Mouse (Mus musculus) hindbrain, postnatal 0 days (tissue): ENCODE measurements at regions not wholly inside any gene's neighbourhood (a gene's known extent, or its start where the extent isn't known, plus 50 kb on each side); places are given as distances from the start of the nearest gene placed in this dataset.

Source experiments
- ATAC-seq: fragments of 200-750 bp; cut with Nextera tagmentation; 2 replicates; pipeline ENCODE4 v1.8.0; 2017; ENCODE audit warnings: mild to moderate bottlenecking, moderate TSS enrichment, moderate library complexity
- DNase-seq: peaks from one replicate; pipeline ENCODE4 v3.0.0-alpha.2; 2015; ENCODE audit warnings: low spot score
- H3K27ac ChIP-seq: fragments of 300-500 bp; sonication (generic); 2 replicates; pipeline ENCODE4 v1.5.1; 2014; ENCODE audit warnings: mild to moderate bottlenecking
- H3K27me3 ChIP-seq: fragments of 300-500 bp; sonication (generic); 2 replicates; pipeline ENCODE4 v1.6.1; 2014; ENCODE audit warnings: low read length, mixed read lengths; ENCODE audit not compliant: insufficient read depth
- H3K36me3 ChIP-seq: fragments of 300-500 bp; sonication (generic); 2 replicates; pipeline ENCODE4 v1.6.1; 2014; ENCODE audit warnings: low read length, mixed read lengths; ENCODE audit not compliant: insufficient read depth
- H3K4me1 ChIP-seq: fragments of 300-500 bp; sonication (generic); 2 replicates; pipeline ENCODE4 v1.6.1; 2014; ENCODE audit warnings: antibody characterized with exemption, low read length, mixed read lengths; ENCODE audit not compliant: insufficient read depth
- H3K4me2 ChIP-seq: fragments of 300-500 bp; sonication (generic); 2 replicates; pipeline ENCODE4 v1.6.1; 2014; ENCODE audit warnings: low read depth, mild to moderate bottlenecking, low read length, moderate library complexity, mixed read lengths
- H3K4me3 ChIP-seq: fragments of 300-500 bp; sonication (generic); 2 replicates; pipeline ENCODE4 v1.5.1; 2014; ENCODE audit warnings: low read length
- H3K9ac ChIP-seq: fragments of 300-500 bp; sonication (generic); replicated peaks from 2 replicates; pipeline ENCODE4 v1.6.1; 2014; ENCODE audit warnings: mild to moderate bottlenecking, low read length, moderate library complexity, mixed read lengths
- H3K9me3 ChIP-seq: fragments of 300-500 bp; sonication (generic); 2 replicates; pipeline ENCODE4 v1.6.1; 2016; ENCODE audit warnings: low read length, mixed read lengths
- CTCF ChIP-seq: IDR thresholded peaks from 2 replicates; pipeline ENCODE4 v1.5.1; 2016; ENCODE audit warnings: antibody characterized with exemption, control low read depth, low read depth
- WGBS: fragments of 180-500 bp; shearing (Covaris S2); extraction: QIAGEN DNeasy Blood & Tissue Kit; methylation state at CpG from one replicate; pipeline ENCODE4 v1.1.7; 2014; 5-methylcytosine and 5-hydroxymethylcytosine counted together

DNA sequence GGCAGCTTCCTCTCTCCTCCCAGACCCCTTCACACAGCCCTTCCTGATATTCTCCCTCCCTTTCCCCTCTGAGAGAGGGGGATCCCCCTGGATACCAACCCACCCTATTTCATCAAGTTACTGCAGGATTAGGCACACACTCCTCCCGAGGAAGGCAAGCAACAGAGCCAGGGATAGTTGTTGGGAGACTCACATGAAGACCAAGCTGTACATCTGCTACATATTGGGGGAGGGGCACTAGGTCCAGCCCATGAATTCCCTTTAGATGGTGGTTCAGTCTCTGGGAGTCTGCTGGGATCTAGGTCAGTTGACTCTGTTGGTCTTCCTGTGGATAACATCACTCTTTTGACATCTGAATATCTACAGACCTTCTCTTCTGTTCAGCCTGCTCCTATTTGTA lies 185.6 kb upstream of the Cdh6 start:
- Histone ChIP-seq H3K27ac (no peak overlapping the region), H3K4me1 (no peaks in the 10 kb centered on the region), H3K9me3 (no peaks in the 10 kb centered on the region), H3K4me2 (no peak overlapping the region), H3K9ac (no peak overlapping the region), H3K4me3 (no peak overlapping the region), H3K27me3 (no peaks in the 10 kb centered on the region), H3K36me3 (no peaks in the 10 kb centered on the region)
- no peak for ATAC-seq
- 52% methylated on average over 1 of the region's 1 CpGs for WGBS
- no peak for DNase-seq
- TF ChIP-seq CTCF = no peak

DNA sequence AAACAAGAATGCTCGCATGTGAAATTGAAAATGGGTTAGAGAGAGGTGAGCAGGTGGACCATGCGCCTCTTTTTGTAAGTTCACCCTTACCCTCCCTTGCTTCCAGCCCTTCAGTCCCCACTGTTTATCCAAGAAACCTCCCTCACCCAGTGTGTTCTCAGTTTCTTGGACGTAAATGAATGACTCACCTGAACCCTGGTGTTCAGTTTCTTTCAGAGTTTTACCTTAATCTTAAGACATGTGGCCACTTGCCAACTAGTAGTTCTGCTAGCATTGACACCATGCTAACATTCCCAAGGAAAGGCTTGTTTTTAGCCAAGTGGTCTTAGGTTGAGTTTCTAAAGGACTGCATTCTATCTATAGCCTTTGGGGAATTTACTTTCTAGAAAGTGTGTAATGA lies 176.8 kb upstream of the Cdh6 start:
- Histone ChIP-seq H3K36me3 (no peaks in the 10 kb centered on the region), H3K9me3 (no peaks in the 10 kb centered on the region), H3K4me3 (no peak overlapping the region), H3K27me3 (no peaks in the 10 kb centered on the region), H3K4me2 (no peak overlapping the region), H3K9ac (no peak overlapping the region), H3K27ac (no peak overlapping the region), H3K4me1 (no peaks in the 10 kb centered on the region)
- 85% methylated on average over 3 of the region's 3 CpGs for WGBS
- DNase-seq (no peak), ATAC-seq (no peak)
- no peak for TF ChIP-seq CTCF

DNA sequence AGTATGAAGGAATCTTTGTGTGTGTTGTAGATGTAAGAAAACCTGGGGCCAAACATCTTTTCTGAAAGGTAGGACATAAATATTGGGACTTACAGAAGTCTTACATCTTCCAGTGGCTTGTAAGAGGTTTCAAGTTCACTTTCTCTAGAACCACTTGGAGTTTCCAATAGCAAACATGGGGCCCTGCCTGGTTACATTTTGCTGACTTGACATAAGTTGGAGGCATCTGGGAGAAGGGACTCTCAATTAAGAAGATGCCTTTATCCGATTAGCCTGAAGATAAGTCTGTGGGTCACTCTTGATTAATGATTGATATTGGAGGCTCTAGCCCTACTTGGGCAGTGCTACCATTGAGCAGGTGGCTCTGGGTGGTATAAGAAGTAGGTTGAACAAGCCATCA lies 162.9 kb upstream of the Cdh6 start:
- ATAC-seq (no peak), DNase-seq (no peak)
- Histone ChIP-seq H3K9me3 (no peaks in the 10 kb centered on the region), H3K9ac (no peak overlapping the region), H3K4me2 (no peak overlapping the region), H3K27ac (no peak overlapping the region), H3K4me3 (no peak overlapping the region), H3K4me1 (no peaks in the 10 kb centered on the region), H3K36me3 (no peaks in the 10 kb centered on the region), H3K27me3 (no peaks in the 10 kb centered on the region)
- WGBS = 93% methylated on average over 1 of the region's 1 CpGs
- TF ChIP-seq CTCF = no peak

DNA sequence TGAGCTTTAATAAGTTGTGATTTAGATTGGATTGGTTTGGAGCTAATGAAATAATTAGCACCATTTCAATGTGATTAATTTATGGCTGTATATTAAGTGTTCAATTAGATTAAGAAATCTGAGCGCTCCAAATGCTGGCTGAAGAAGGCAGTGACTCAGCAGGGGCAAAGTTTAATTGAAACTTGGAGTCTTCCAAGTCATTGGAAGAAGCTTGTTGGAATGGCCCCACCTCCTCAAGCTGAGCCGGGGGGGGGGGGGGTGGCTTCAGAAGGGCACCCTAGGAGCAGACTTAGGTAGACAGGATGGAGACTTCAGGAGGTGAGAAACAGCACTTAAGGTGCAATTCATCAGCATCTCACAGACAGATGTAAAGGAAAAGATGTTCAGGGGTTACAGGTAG lies 151.0 kb upstream of the Cdh6 start:
- 59% methylated on average over 2 of the region's 2 CpGs for WGBS
- TF ChIP-seq CTCF = no peak
- no peak overlapping the region for H3K4me3 ChIP-seq

DNA sequence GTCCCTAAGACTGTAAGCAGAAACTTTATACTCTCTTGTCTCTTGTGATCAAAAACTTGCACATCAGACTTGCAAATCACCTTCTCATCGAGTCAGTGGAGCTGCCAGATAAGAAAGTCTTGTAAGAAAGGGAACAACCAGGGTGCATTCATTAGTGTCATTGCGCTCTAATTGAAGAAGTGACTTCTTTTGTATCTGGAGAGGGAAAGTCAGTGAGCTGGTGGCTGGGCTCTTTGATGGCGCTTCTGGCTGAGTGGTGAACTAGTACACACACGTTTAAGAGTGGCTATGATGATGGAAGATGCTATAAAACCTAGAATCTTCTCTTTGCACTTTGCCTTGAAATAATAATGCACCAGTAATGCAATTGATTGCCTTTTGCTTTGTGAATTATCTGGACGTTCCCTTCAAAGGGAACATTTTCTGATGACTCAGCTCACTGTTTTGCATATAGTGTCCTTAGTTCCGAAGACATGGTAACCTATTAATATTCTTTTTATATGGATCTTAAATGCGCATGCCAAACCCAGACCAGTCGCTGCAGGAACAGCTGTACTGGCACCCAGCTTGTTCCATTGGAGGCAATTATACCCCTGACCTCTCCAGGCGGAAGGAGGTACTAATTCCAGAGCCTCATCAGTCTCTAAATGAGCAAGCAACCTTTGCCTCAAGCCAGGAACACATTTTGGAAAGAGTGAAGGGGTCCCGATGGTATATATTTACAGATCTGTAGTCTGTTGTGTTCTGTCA lies 147.3 kb upstream of the Cdh6 start:
- 25% methylated on average over 10 of the region's 10 CpGs for WGBS

More for the DNA sequence above, 151.0 kb upstream of the Cdh6 start:
- no peak overlapping the region for H3K4me2 ChIP-seq
- H3K36me3 ChIP-seq = no peaks in the 10 kb centered on the region
- no peaks in the 10 kb centered on the region for H3K9me3 ChIP-seq
- H3K27ac ChIP-seq = no peak overlapping the region
- H3K9ac ChIP-seq = no peak overlapping the region
- H3K27me3 ChIP-seq = no peaks in the 10 kb centered on the region
- ATAC-seq (no peak), DNase-seq (no peak)
- H3K4me1 ChIP-seq = no peaks in the 10 kb centered on the region

DNA sequence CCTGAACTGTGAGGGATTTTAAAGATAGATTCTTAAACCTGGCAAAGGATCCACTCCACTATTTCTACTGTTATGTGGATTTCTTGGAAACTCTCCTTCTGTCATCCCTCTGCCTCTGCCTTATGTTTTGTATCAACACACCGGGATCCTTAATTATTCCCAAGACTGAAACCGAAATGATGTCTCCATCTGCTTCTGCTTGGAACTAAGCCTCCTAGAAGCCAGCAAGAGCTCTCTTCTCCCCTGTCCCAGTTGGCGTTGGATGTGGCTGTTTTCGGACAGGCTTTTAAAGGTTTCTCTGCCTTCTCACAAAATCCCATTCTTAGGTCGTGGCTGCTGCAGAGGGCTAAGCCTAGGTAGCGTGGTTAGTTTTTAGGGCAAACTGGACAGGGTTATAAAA lies 131.1 kb upstream of the Cdh6 start:
- Histone ChIP-seq H3K9ac (no peak overlapping the region), H3K4me3 (no peak overlapping the region), H3K4me2 (no peak overlapping the region), H3K9me3 (no peaks in the 10 kb centered on the region), H3K4me1 (no peaks in the 10 kb centered on the region), H3K27me3 (no peaks in the 10 kb centered on the region), H3K27ac (no peak overlapping the region), H3K36me3 (no peaks in the 10 kb centered on the region)
- ATAC-seq = no peak
- DNase-seq = no peak
- 70% methylated on average over 6 of the region's 6 CpGs for WGBS
- no peak for TF ChIP-seq CTCF

More for the DNA sequence above, 147.3 kb upstream of the Cdh6 start:
- Histone ChIP-seq H3K27ac (no peak overlapping the region), H3K9ac (no peak overlapping the region), H3K36me3 (no peaks in the 10 kb centered on the region), H3K4me2 (no peak overlapping the region), H3K4me1 (no peaks in the 10 kb centered on the region), H3K4me3 (no peak overlapping the region), H3K9me3 (no peaks in the 10 kb centered on the region), H3K27me3 (no peaks in the 10 kb centered on the region)
- DNase-seq (no peak), ATAC-seq (no peak)
- TF ChIP-seq CTCF = no peak

DNA sequence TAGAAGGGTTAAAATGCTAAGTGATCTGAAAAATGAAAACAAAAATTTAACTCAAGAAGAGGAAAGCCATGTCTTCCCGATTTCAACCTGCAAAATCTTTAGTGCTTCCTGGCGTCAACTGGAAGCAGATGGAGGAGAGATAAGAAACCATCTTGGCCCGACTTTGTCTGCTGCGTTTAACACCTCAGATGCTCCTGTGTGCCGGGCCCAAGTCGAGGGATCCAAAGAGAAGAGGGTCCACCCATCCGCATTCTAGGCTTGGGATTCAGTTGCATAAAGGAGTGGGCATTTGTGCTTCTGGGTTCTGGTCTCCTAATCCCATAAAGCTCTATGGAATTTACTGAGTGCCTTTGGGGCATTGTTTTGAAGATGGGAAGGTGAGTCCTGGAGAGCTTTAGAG lies 130.0 kb upstream of the Cdh6 start:
- H3K4me1 ChIP-seq = no peaks in the 10 kb centered on the region
- no peak overlapping the region for H3K27ac ChIP-seq
- no peak for DNase-seq
- no peak overlapping the region for H3K4me3 ChIP-seq
- H3K27me3 ChIP-seq = no peaks in the 10 kb centered on the region
- ATAC-seq = no peak
- H3K9ac ChIP-seq = no peak overlapping the region
- WGBS = 86% methylated on average over 7 of the region's 7 CpGs
- TF ChIP-seq CTCF = no peak
- no peaks in the 10 kb centered on the region for H3K9me3 ChIP-seq
- H3K36me3 ChIP-seq = no peaks in the 10 kb centered on the region
- H3K4me2 ChIP-seq = no peak overlapping the region
